Mouse (Mus musculus): Measurements from ENCODE around the gene Adgrf3. TPM values are rescaled to one million over a fixed set of nuclear protein-coding genes. Genes with fewer than 3 reads are reported as not detected.

Gene Adgrf3
- polyA plus RNA-seq, 1 experiment from 2014 or later, result 0.81 TPM

- Histone ChIP-seq H3K4me2 (replicated peaks; ENCODE audit: low read depth, low read length) (peak overlapping the region; percentile 84), H3K9ac (replicated peaks; ENCODE audit: low read depth, low read length) (no peak overlapping the region), H3K27ac (ENCODE audit: low read length) (no peak overlapping the region), H3K27me3 (ENCODE audit: control insufficient read depth, insufficient read depth, low read length) (no peaks in the 10 kb centered on the region), H3K4me1 (ENCODE audit: control insufficient read depth, insufficient read depth, low read length) (peaks cover 10% of the 10 kb centered on the region; the same call in 1 of the 2 replicates), H3K36me3 (ENCODE audit: control insufficient read depth, insufficient read depth, low read length) (no peaks in the 10 kb centered on the region), H3K4me3 (ENCODE audit: low read depth, low read length) (0 out of 2 replicates have a peak overlapping the region, but pooled peaks have one; percentile 86), H3K9me3 (ENCODE audit: control insufficient read depth, low read depth, low read length) (no peaks in the 10 kb centered on the region)
- WGBS, result 52% methylated on average over 8 of the region's 8 CpGs
- no peak for ATAC-seq (ENCODE audit: insufficient number of reproducible peaks, insufficient read depth, low FRiP score, low read depth)
These were observed 28.5 kb upstream of the Adgrf3 start for GRCm38 (mm10) chr5:30233979-30234378.

- H3K4me1 ChIP-seq (ENCODE audit: control insufficient read depth, insufficient read depth, low read length), result peaks cover 10% of the 10 kb centered on the region; the same call in 1 of the 2 replicates
- H3K27me3 ChIP-seq (ENCODE audit: control insufficient read depth, insufficient read depth, low read length), result no peaks in the 10 kb centered on the region
- H3K9ac ChIP-seq (replicated peaks; ENCODE audit: low read depth, low read length), result peak overlapping the region; percentile 76
- peak overlapping the region; percentile 86 for H3K4me3 ChIP-seq (ENCODE audit: low read depth, low read length)
- ATAC-seq (ENCODE audit: insufficient number of reproducible peaks, insufficient read depth, low FRiP score, low read depth), result no peak
- H3K4me2 ChIP-seq (replicated peaks; ENCODE audit: low read depth, low read length), result peak overlapping the region; percentile 84
- no peaks in the 10 kb centered on the region for H3K9me3 ChIP-seq (ENCODE audit: control insufficient read depth, low read depth, low read length)
- peak overlapping the region; percentile 69 for H3K27ac ChIP-seq (ENCODE audit: low read length)
- whole genome bisulfite sequencing, result 4% methylated on average over 15 of the region's 15 CpGs
- H3K36me3 ChIP-seq (ENCODE audit: control insufficient read depth, insufficient read depth, low read length), result no peaks in the 10 kb centered on the region
These were observed 27.5 kb upstream of the Adgrf3 start for GRCm38 (mm10) chr5:30233042-30233441.

GRCm38 (mm10) chr5:30232271-30232971, 26.9 kb upstream of the Adgrf3 start, which contains the start of gene Selenoi:
Selenoi (plus strand) TSS chr5:30232581.
- no peaks in the 10 kb centered on the region for H3K9me3 ChIP-seq (ENCODE audit: control insufficient read depth, low read depth, low read length)
- H3K4me2 ChIP-seq (replicated peaks; ENCODE audit: low read depth, low read length), result peak within 1 kb of the TSS; percentile 84
- H3K4me1 ChIP-seq (ENCODE audit: control insufficient read depth, insufficient read depth, low read length), result peaks cover 10% of the 10 kb centered on the region; the same call in 1 of the 2 replicates
- no peaks in the 10 kb centered on the region for H3K27me3 ChIP-seq (ENCODE audit: control insufficient read depth, insufficient read depth, low read length)
- H3K4me3 ChIP-seq (ENCODE audit: low read depth, low read length), result peak within 1 kb of the TSS; percentile 86
- H3K9ac ChIP-seq (replicated peaks; ENCODE audit: low read depth, low read length), result peak within 1 kb of the TSS; percentile 76
- peak within 1 kb of the TSS; percentile 69 for H3K27ac ChIP-seq (ENCODE audit: low read length)
- no peaks in the 10 kb centered on the region for H3K36me3 ChIP-seq (ENCODE audit: control insufficient read depth, insufficient read depth, low read length)
- WGBS, result 1% methylated on average over 71 of the region's 71 CpGs
- ATAC-seq (ENCODE audit: insufficient number of reproducible peaks, insufficient read depth, low FRiP score, low read depth), result peak; percentile 99

- H3K27me3 ChIP-seq (ENCODE audit: control insufficient read depth, insufficient read depth, low read length), result no peaks in the 10 kb centered on the region
- H3K9me3 ChIP-seq (ENCODE audit: control insufficient read depth, low read depth, low read length), result no peaks in the 10 kb centered on the region
- WGBS, result 43% methylated on average over 16 of the region's 16 CpGs
- H3K9ac ChIP-seq (replicated peaks; ENCODE audit: low read depth, low read length), result peak overlapping the region; percentile 45
- peaks cover 10% of the 10 kb centered on the region; the same call in 1 of the 2 replicates for H3K4me1 ChIP-seq (ENCODE audit: control insufficient read depth, insufficient read depth, low read length)
- H3K4me3 ChIP-seq (ENCODE audit: low read depth, low read length), result peak overlapping the region; percentile 86
- peak overlapping the region; percentile 44; the same call in 1 of the 2 replicates for H3K27ac ChIP-seq (ENCODE audit: low read length)
- peak overlapping the region; percentile 84 for H3K4me2 ChIP-seq (replicated peaks; ENCODE audit: low read depth, low read length)
- ATAC-seq (ENCODE audit: insufficient number of reproducible peaks, insufficient read depth, low FRiP score, low read depth), result no peak
- no peaks in the 10 kb centered on the region for H3K36me3 ChIP-seq (ENCODE audit: control insufficient read depth, insufficient read depth, low read length)
These were observed 26.4 kb upstream of the Adgrf3 start for GRCm38 (mm10) chr5:30231891-30232270.

- WGBS, result 78% methylated on average over 4 of the region's 4 CpGs
- no peaks in the 10 kb centered on the region for H3K36me3 ChIP-seq (ENCODE audit: control insufficient read depth, insufficient read depth, low read length)
- H3K4me1 ChIP-seq (ENCODE audit: control insufficient read depth, insufficient read depth, low read length), result peaks cover 10% of the 10 kb centered on the region; the same call in 1 of the 2 replicates
- H3K27me3 ChIP-seq (ENCODE audit: control insufficient read depth, insufficient read depth, low read length), result no peaks in the 10 kb centered on the region
- H3K9me3 ChIP-seq (ENCODE audit: control insufficient read depth, low read depth, low read length), result no peaks in the 10 kb centered on the region
- no peak overlapping the region for H3K9ac ChIP-seq (replicated peaks; ENCODE audit: low read depth, low read length)
- H3K4me2 ChIP-seq (replicated peaks; ENCODE audit: low read depth, low read length), result no peak overlapping the region
- no peak overlapping the region for H3K27ac ChIP-seq (ENCODE audit: low read length)
- no peak for ATAC-seq (ENCODE audit: insufficient number of reproducible peaks, insufficient read depth, low FRiP score, low read depth)
- H3K4me3 ChIP-seq (ENCODE audit: low read depth, low read length), result no peak overlapping the region
These were observed 25.4 kb upstream of the Adgrf3 start for GRCm38 (mm10) chr5:30230901-30231300.

- Histone ChIP-seq H3K9me3 (ENCODE audit: control insufficient read depth, low read depth, low read length) (no peaks in the 10 kb centered on the region), H3K9ac (replicated peaks; ENCODE audit: low read depth, low read length) (no peak overlapping the region), H3K4me3 (ENCODE audit: low read depth, low read length) (no peak overlapping the region), H3K4me2 (replicated peaks; ENCODE audit: low read depth, low read length) (no peak overlapping the region), H3K27me3 (ENCODE audit: control insufficient read depth, insufficient read depth, low read length) (no peaks in the 10 kb centered on the region), H3K27ac (ENCODE audit: low read length) (no peak overlapping the region), H3K4me1 (ENCODE audit: control insufficient read depth, insufficient read depth, low read length) (no peaks in the 10 kb centered on the region), H3K36me3 (ENCODE audit: control insufficient read depth, insufficient read depth, low read length) (no peaks in the 10 kb centered on the region)
- WGBS, result over 99% methylated on average over 8 of the region's 8 CpGs
- ATAC-seq (ENCODE audit: insufficient number of reproducible peaks, insufficient read depth, low FRiP score, low read depth), result no peak
These were observed 17.2 kb upstream of the Adgrf3 start for GRCm38 (mm10) chr5:30222681-30223080.

- Histone ChIP-seq H3K4me1 (ENCODE audit: control insufficient read depth, insufficient read depth, low read length) (no peaks in the 10 kb centered on the region), H3K4me3 (ENCODE audit: low read depth, low read length) (no peak overlapping the region), H3K4me2 (replicated peaks; ENCODE audit: low read depth, low read length) (no peak overlapping the region), H3K36me3 (ENCODE audit: control insufficient read depth, insufficient read depth, low read length) (no peaks in the 10 kb centered on the region), H3K9ac (replicated peaks; ENCODE audit: low read depth, low read length) (no peak overlapping the region), H3K27me3 (ENCODE audit: control insufficient read depth, insufficient read depth, low read length) (no peaks in the 10 kb centered on the region), H3K27ac (ENCODE audit: low read length) (no peak overlapping the region), H3K9me3 (ENCODE audit: control insufficient read depth, low read depth, low read length) (no peaks in the 10 kb centered on the region)
- 87% methylated on average over 8 of the region's 8 CpGs for WGBS
- no peak for ATAC-seq (ENCODE audit: insufficient number of reproducible peaks, insufficient read depth, low FRiP score, low read depth)
These were observed 15.1 kb upstream of the Adgrf3 start for GRCm38 (mm10) chr5:30220666-30221065.

GRCm38 (mm10) chr5:30219715-30220114, 14.2 kb upstream of the Adgrf3 start:
- 83% methylated on average over 2 of the region's 2 CpGs for WGBS
- no peaks in the 10 kb centered on the region for H3K4me1 ChIP-seq (ENCODE audit: control insufficient read depth, insufficient read depth, low read length)

More at GRCm38 (mm10) chr5:30219715-30220114, 14.2 kb upstream of the Adgrf3 start:
- Histone ChIP-seq H3K4me3 (ENCODE audit: low read depth, low read length) (no peak overlapping the region), H3K4me2 (replicated peaks; ENCODE audit: low read depth, low read length) (no peak overlapping the region), H3K27ac (ENCODE audit: low read length) (no peak overlapping the region), H3K9me3 (ENCODE audit: control insufficient read depth, low read depth, low read length) (no peaks in the 10 kb centered on the region), H3K36me3 (ENCODE audit: control insufficient read depth, insufficient read depth, low read length) (no peaks in the 10 kb centered on the region), H3K27me3 (ENCODE audit: control insufficient read depth, insufficient read depth, low read length) (no peaks in the 10 kb centered on the region), H3K9ac (replicated peaks; ENCODE audit: low read depth, low read length) (no peak overlapping the region)
- ATAC-seq (ENCODE audit: insufficient number of reproducible peaks, insufficient read depth, low FRiP score, low read depth), result no peak

Data from stomach, embryonic 14.5 days (tissue).